8 mouse cellular contexts compared by ENCODE assay signal in the genomic region with DNA sequence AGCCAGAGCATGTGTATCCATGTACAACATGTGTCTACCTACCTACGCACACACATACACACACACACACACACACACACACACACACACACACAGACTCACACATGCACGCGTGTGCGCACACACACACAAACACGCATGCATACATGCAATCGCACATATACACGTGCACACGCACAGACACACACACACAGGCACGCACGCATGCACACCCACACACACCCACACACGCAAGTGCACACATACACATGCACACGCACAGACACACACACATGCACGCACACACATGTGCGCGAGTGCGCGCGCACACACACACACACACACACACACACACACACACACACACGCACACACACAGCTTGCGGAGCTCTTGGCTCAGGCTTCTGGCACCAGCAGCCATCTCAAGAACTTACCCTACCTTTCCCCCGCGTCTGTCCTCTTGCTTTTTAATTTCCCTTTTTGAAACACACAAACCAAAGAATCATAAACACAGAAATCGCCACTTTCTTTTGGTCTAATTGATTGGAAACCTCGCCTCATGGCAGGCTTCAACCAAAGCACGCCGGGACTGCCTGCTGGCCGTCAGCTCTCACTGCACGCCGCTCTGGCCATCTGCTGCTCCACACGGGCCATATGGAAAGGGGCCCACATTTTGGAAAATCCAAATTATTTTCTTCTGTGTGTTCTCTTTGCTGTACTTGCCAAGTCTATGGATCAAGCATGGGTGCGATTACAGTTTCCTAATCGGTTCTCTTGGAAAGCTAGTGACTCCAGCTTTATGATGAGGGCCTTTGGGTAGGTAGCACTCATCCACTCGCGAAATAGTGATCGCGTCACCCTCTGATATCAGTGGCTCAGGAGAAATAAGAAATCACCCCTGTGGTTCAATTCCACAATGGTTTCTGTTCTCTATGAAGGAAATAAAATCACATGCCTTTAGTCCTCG.
A peak's percentile ranks its signal among the peaks of the same experiment; 100 is the strongest.
DNase-seq lines count a peak whose midpoint lies in the region; ATAC-seq and TF ChIP-seq lines count a peak whose summit lies in the region.
"Had no signal": no experiment of that assay in that cellular context is flagged by ENCODE, and none has a peak within 500 bp of the region (broad histone marks: within the 10 kb centered on the region; RNA-seq: fewer than 3 reads in every experiment).

No protein-coding gene starts in this region.

- no peaks in the 10 kb centered on the region for H3K4me1 ChIP-seq in forebrain, postnatal 0 days (ENCODE audit: insufficient read depth)
- no peaks in the 10 kb centered on the region for H3K4me1 ChIP-seq in heart, embryonic 11.5 days (ENCODE audit: control insufficient read depth, insufficient read depth, low read length)
- H3K4me1 ChIP-seq: limb, embryonic 13.5 days had no signal

- DNase-seq in layer of hippocampus, adult 11-12 months (ENCODE audit: low spot score) = peak; percentile 31
- no peak for DNase-seq in layer of hippocampus, adult 9-10 months (ENCODE audit: low spot score)
- DNase-seq in brain, adult 2 months (ENCODE audit: low read depth, low spot score) = peak; percentile 85
- DNase-seq in cerebellum, adult 11-12 months = peak; percentile 70
- DNase-seq in forebrain, postnatal 0 days = peak; percentile 86
- no peak for DNase-seq in Muller cell, postnatal 12 days (ENCODE audit: inconsistent ontology term)

- no peaks in the 10 kb centered on the region for H3K27me3 ChIP-seq in forebrain, postnatal 0 days (ENCODE audit: insufficient read depth, low read length)
- no peaks in the 10 kb centered on the region for H3K27me3 ChIP-seq in heart, embryonic 11.5 days (ENCODE audit: control insufficient read depth, insufficient read depth, low read length)
- H3K27me3 ChIP-seq: limb, embryonic 13.5 days had no signal

- H3K9me3 ChIP-seq in forebrain, postnatal 0 days (ENCODE audit: low read length) = no peaks in the 10 kb centered on the region
- H3K9me3 ChIP-seq in heart, embryonic 11.5 days (replicated peaks; ENCODE audit: control insufficient read depth, low read length) = no peaks in the 10 kb centered on the region
- H3K9me3 ChIP-seq: limb, embryonic 13.5 days had no signal

- no peak overlapping the region for H3K9ac ChIP-seq in forebrain, postnatal 0 days
- no peak overlapping the region for H3K9ac ChIP-seq in heart, embryonic 11.5 days (ENCODE audit: low read depth, low read length)
- H3K9ac ChIP-seq: limb, embryonic 13.5 days had no signal

- no peak overlapping the region for H3K4me3 ChIP-seq in forebrain, postnatal 0 days (ENCODE audit: low read depth, low read length)
- no peak overlapping the region for H3K4me3 ChIP-seq in heart, embryonic 11.5 days (ENCODE audit: low read depth, low read length)
- H3K4me3 ChIP-seq: limb, embryonic 13.5 days had no signal

- TF ChIP-seq CTCF in forebrain, postnatal 0 days (IDR thresholded peaks at IDR 0.05; ENCODE audit: low read depth) = peak; percentile 45

- peak overlapping the region; percentile 31 for H3K4me2 ChIP-seq in forebrain, postnatal 0 days (ENCODE audit: low read depth)
- H3K4me2 ChIP-seq in heart, embryonic 11.5 days = no peak overlapping the region
- H3K4me2 ChIP-seq: limb, embryonic 13.5 days had no signal

- ATAC-seq in forebrain, postnatal 0 days = peak; percentile 94
- ATAC-seq in heart, embryonic 11.5 days (replicated peaks; ENCODE audit: insufficient number of reproducible peaks, low FRiP score, low TSS enrichment) = no peak

- H3K27ac ChIP-seq in forebrain, postnatal 0 days (ENCODE audit: low read depth, low read length) = peak overlapping the region; percentile 21; the same call in 1 of the 2 replicates
- no peak overlapping the region for H3K27ac ChIP-seq in heart, embryonic 11.5 days (ENCODE audit: low read depth, low read length)
- H3K27ac ChIP-seq: limb, embryonic 13.5 days had no signal

- WGBS in forebrain, postnatal 0 days = 75% methylated on average over 37 of the region's 37 CpGs
- 89% methylated on average over 37 of the region's 37 CpGs for WGBS in heart, embryonic 11.5 days (ENCODE audit: insufficient replicate concordance)

- H3K36me3 ChIP-seq in forebrain, postnatal 0 days (ENCODE audit: insufficient read depth) = no peaks in the 10 kb centered on the region
- H3K36me3 ChIP-seq in heart, embryonic 11.5 days (ENCODE audit: control insufficient read depth, insufficient read depth, low read length) = no peaks in the 10 kb centered on the region
- H3K36me3 ChIP-seq: limb, embryonic 13.5 days had no signal

Comparison
In these comparisons a context has a peak if more than half of its experiments do, and no peak if none do; other contexts are left out.
1. DNase-seq: peak in layer of hippocampus, adult 11-12 months (single experiment), brain, adult 2 months (single experiment), cerebellum, adult 11-12 months (single experiment) and forebrain, postnatal 0 days (single experiment); none in layer of hippocampus, adult 9-10 months (single experiment) and Muller cell, postnatal 12 days (single experiment).